Mouse (Mus musculus) stomach, postnatal 0 days (tissue): ENCODE measurements around the gene Plekhg6. TPM values are rescaled to one million over a fixed set of nuclear protein-coding genes. Genes with fewer than 3 reads are reported as not detected.

Experiments used
- ATAC-seq: fragments of 200-750 bp; cut with Nextera tagmentation; 2 replicates; pipeline ENCODE4 v1.8.0; 2017; ENCODE audit not compliant: low FRiP score, low TSS enrichment
- DNase-seq: peaks from one replicate; pipeline ENCODE4 v3.0.0-alpha.2; 2016; ENCODE audit warnings: low spot score
- H3K27ac ChIP-seq: fragments of 300-500 bp; sonication (generic); replicated peaks from 2 replicates; pipeline ENCODE4 v1.5.1; 2014; ENCODE audit warnings: mild to moderate bottlenecking, control low read depth
- H3K27me3 ChIP-seq: fragments of 300-500 bp; sonication (generic); 2 replicates; pipeline ENCODE4 v1.6.1; 2014; ENCODE audit warnings: low read length; ENCODE audit not compliant: control insufficient read depth, insufficient read depth
- H3K36me3 ChIP-seq: fragments of 300-500 bp; sonication (generic); 2 replicates; pipeline ENCODE4 v1.6.1; 2014; ENCODE audit warnings: low read length, mixed read lengths; ENCODE audit not compliant: control insufficient read depth, insufficient read depth
- H3K4me1 ChIP-seq: fragments of 300-500 bp; sonication (generic); replicated peaks from 2 replicates; pipeline ENCODE4 v1.6.1; 2014; ENCODE audit warnings: antibody characterized with exemption; ENCODE audit not compliant: control insufficient read depth, insufficient read depth
- H3K4me2 ChIP-seq: fragments of 300-500 bp; sonication (generic); replicated peaks from 2 replicates; pipeline ENCODE4 v1.6.1; 2014; ENCODE audit warnings: low read depth, mild to moderate bottlenecking, control low read depth, moderate library complexity
- H3K4me3 ChIP-seq: fragments of 300-500 bp; sonication (generic); 2 replicates; pipeline ENCODE4 v1.5.1; 2014; ENCODE audit warnings: low read depth, low read length, control low read depth
- H3K9ac ChIP-seq: fragments of 300-500 bp; sonication (generic); 2 replicates; pipeline ENCODE4 v1.6.1; 2014; ENCODE audit warnings: mild to moderate bottlenecking, low read length, control low read depth, mixed read lengths
- H3K9me3 ChIP-seq: fragments of 300-500 bp; sonication (generic); 2 replicates; pipeline ENCODE4 v1.6.1; 2016; ENCODE audit warnings: low read length; ENCODE audit not compliant: control insufficient read depth
- CTCF ChIP-seq: IDR thresholded peaks from 2 replicates; pipeline ENCODE4 v1.5.1; 2016; ENCODE audit warnings: antibody characterized with exemption, low read depth, mild to moderate bottlenecking, moderate library complexity
- EP300 ChIP-seq: optimal IDR thresholded peaks from 2 replicates; pipeline ENCODE3; 2016; ENCODE audit warnings: antibody characterized with exemption
- WGBS: fragments of 180-500 bp; shearing (Covaris S2); extraction: QIAGEN DNeasy Blood & Tissue Kit; methylation state at CpG from one replicate; pipeline ENCODE4 v1.1.7; 2014; 5-methylcytosine and 5-hydroxymethylcytosine counted together
- polyA plus RNA-seq: library from polyadenylated mRNA; unstranded; fragments of >200 nt; fragmentation: Nextera tagmentation; extraction: Ambion mirVana; gene quantifications from 2 replicates; pipeline ENCODE4 v1.2.1, GENCODE M21; 2015

Gene Plekhg6
- polyA plus RNA-seq, 1 experiment from 2014 or later: 6.3 TPM

DNA sequence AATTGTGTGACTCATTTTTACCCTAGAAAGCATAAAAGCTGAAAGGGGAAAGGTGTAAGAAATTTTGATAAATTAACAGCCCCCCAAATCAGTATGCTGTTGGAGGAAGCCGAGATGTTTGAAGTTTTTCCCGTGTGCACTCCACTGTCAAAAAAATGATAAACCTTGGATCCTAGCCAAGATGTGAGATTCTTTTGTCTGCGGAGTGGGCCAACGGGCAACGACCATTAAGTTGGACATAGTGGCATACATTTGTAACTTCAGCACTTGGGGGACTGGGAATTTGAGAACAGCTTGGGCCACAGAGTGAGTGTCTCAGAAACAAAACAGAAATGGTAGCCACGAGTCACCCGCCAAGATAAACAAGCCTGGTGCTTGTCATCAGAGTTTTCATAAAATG lies 63.5 kb downstream of the Plekhg6 start:
- Histone ChIP-seq H3K9me3 (no peaks in the 10 kb centered on the region), H3K36me3 (no peaks in the 10 kb centered on the region), H3K27me3 (no peaks in the 10 kb centered on the region), H3K27ac (no peak overlapping the region), H3K4me3 (no peak overlapping the region), H3K4me2 (no peak overlapping the region), H3K9ac (no peak overlapping the region), H3K4me1 (peaks cover 18% of the 10 kb centered on the region)
- no peak for TF ChIP-seq CTCF
- TF ChIP-seq EP300: no peak
- 36% methylated on average over 7 of the region's 7 CpGs for WGBS
- DNase-seq (no peak), ATAC-seq (no peak)

DNA sequence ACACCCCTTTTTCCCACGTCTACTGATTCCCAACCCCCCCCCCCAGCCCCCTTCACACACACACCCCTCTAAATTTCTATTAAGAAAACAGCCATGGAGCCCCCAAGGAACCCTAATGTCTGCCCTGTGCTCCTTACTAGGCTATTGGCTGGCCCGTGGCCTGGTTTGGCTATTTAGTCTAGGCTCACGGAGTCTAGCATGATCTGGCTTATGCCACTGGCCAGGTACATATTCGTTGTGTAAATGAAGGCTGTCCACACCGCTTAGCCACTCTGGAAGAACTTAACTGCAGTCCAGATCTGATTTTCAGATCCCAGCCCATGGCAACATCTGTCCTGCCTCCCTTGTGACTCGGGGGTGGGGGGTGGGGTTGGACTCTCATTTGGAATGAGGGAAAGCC lies 65.8 kb downstream of the Plekhg6 start:
- Histone ChIP-seq H3K9ac (no peak overlapping the region), H3K4me2 (no peak overlapping the region)
- ATAC-seq: no peak

DNA sequence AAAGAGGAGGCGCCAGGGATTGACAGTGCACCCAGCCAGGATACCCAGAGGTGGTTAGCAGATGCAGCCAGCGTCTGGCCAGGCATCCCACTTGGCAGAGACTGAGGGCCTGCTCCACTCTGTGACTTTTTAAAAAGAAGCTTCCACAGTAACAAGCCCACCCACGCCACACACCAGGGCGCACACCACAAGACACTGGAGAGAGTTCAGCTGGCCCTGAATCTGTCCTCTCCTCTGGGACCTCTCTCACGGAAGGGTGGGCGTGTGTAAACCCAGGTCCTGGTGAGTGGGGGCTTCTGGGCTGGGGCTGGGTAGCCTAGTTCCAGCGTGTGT lies 66.4 kb downstream of the Plekhg6 start:
- Histone ChIP-seq H3K4me3 (peak overlapping the region; percentile 84), H3K27me3 (no peaks in the 10 kb centered on the region), H3K27ac (peak overlapping the region; percentile 93), H3K4me2 (peak overlapping the region; percentile 89), H3K9ac (peak overlapping the region; percentile 98), H3K4me1 (peaks cover 19% of the 10 kb centered on the region), H3K9me3 (no peaks in the 10 kb centered on the region), H3K36me3 (peaks cover 4% of the 10 kb centered on the region; the same call in 1 of the 2 replicates)
- peak; percentile 25 for ATAC-seq
- DNase-seq: no peak
- TF ChIP-seq CTCF (no peak), EP300 (no peak)
- WGBS: 35% methylated on average over 7 of the region's 7 CpGs

More for the DNA sequence above, 65.8 kb downstream of the Plekhg6 start:
- DNase-seq: no peak
- Histone ChIP-seq H3K27ac (no peak overlapping the region), H3K27me3 (no peaks in the 10 kb centered on the region), H3K9me3 (no peaks in the 10 kb centered on the region), H3K36me3 (no peaks in the 10 kb centered on the region; the same call in 1 of the 2 replicates), H3K4me3 (no peak overlapping the region), H3K4me1 (peaks cover 19% of the 10 kb centered on the region)
- no peak for TF ChIP-seq CTCF
- no peak for TF ChIP-seq EP300
- WGBS: 79% methylated on average over 6 of the region's 6 CpGs

DNA sequence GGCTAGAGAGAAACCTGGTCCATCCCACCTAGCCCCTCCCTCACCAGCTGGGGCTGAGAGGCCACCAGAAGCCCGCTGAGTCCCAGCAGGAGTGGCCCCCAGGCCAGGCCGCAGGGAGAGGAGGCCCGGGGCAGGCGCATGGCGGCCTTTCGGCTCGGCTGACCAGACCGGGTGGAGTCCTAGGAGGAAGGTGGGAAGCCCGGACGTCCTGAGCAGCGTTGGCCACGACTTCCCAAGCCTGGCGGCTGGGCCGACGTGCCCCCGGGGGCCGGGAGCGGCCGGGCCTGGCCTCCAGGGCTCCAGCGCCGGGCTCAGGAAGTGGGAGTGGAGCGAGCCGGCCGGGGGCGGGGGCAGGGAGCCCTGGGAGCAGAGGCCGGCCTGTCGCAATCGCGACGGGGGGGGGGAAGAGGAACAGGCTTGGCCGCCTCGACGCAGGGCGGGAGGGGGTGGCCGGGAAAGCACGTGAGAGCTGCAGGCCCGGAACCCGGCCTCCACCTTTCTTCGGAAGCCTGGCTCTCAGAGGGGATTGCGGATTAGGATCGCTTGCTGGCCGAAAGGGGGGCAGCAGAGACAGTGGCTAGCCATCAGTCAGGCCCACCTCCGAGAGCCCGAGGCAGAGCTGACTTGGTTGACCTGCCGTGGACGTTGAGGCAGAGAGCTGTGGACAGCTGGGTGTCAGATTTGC lies 66.9 kb downstream of the Plekhg6 start, which contains the start of gene Ltbr:
Gene Ltbr (minus strand): TSS at position 340 of the 685 bp plus-strand sequence.
- H3K27ac ChIP-seq: peak within 1 kb of the TSS; percentile 93
- peak; percentile 98 for DNase-seq
- TF ChIP-seq EP300 (no peak), CTCF (no peak)
- H3K36me3 ChIP-seq: peaks cover 6% of the 10 kb centered on the region
- no peaks in the 10 kb centered on the region for H3K9me3 ChIP-seq
- H3K9ac ChIP-seq: peak within 1 kb of the TSS; percentile 98
- peaks cover 19% of the 10 kb centered on the region for H3K4me1 ChIP-seq
- 3% methylated on average over 34 of the region's 46 CpGs for WGBS
- ATAC-seq: peak; percentile 95
- H3K27me3 ChIP-seq: no peaks in the 10 kb centered on the region
- peak within 1 kb of the TSS; percentile 89 for H3K4me2 ChIP-seq
- H3K4me3 ChIP-seq: peak within 1 kb of the TSS; percentile 84

Other genes with a start within 250 kb of the Plekhg6 start
- 25.0 and 26.6 TPM in 2 replicates for gene Nop2, start 248.9 kb downstream of the Plekhg6 start, polyA plus RNA-seq
- gene Iffo1, start 235.6 kb downstream of the Plekhg6 start, polyA plus RNA-seq: 4.4 and 5.7 TPM in 2 replicates
- gene Gapdh, start 214.3 kb downstream of the Plekhg6 start, polyA plus RNA-seq: 920 and 1,103 TPM in 2 replicates
- 15.3 and 16.6 TPM in 2 replicates for gene Ncapd2, start 189.1 kb downstream of the Plekhg6 start, polyA plus RNA-seq
- gene Mrpl51, start 189.0 kb downstream of the Plekhg6 start, polyA plus RNA-seq: 196 and 211 TPM in 2 replicates
- gene Vamp1, start 165.2 kb downstream of the Plekhg6 start, polyA plus RNA-seq: 3.3 and 3.4 TPM in 2 replicates
- 8.5 and 8.6 TPM in 2 replicates for gene Tapbpl, start 148.9 kb downstream of the Plekhg6 start, polyA plus RNA-seq
- 0.91 and 1.1 TPM in 2 replicates for gene Cd27, start 143.8 kb downstream of the Plekhg6 start, polyA plus RNA-seq
- gene Tuba3a, start 94.8 kb downstream of the Plekhg6 start, polyA plus RNA-seq: 0.08 and 0.15 TPM in 2 replicates
- 71.5 and 73.0 TPM in 2 replicates for gene Ltbr, start 66.9 kb downstream of the Plekhg6 start, polyA plus RNA-seq
- 18.5 and 20.6 TPM in 2 replicates for gene Scnn1a, start 60.1 kb downstream of the Plekhg6 start, polyA plus RNA-seq
- gene Tnfrsf1a, start 31.4 kb downstream of the Plekhg6 start, polyA plus RNA-seq: 75.3 and 77.7 TPM in 2 replicates
- 487 and 500 TPM in 2 replicates for gene Cd9, start 114.0 kb upstream of the Plekhg6 start, polyA plus RNA-seq
- 7.8 and 9.5 TPM in 2 replicates for gene Vwf, start 166.0 kb upstream of the Plekhg6 start, polyA plus RNA-seq